Mouse (Mus musculus) kidney, adult 2 months (tissue): ENCODE measurements around the gene Rbl2.

Experiments used
- CTCF ChIP-seq: fragments of 200-500 bp; conservative IDR thresholded peaks from 2 replicates; pipeline ENCODE4 v1.5.1; 2011; ENCODE audit warnings: low read depth, mild to moderate bottlenecking, control low read depth, low read length, moderate library complexity, mixed read lengths; ENCODE audit not compliant: insufficient read depth, insufficient read length
- POLR2A ChIP-seq: fragments of 200-500 bp; IDR thresholded peaks from one replicate; pipeline ENCODE4 v1.6.1; 2011; ENCODE audit warnings: low read depth, low read length, control low read depth

- TF ChIP-seq CTCF (no peak), POLR2A (no peak)
Observed at GRCm38 (mm10) chr8:91069834-91070233, at the start of gene Rbl2.
